Mouse (Mus musculus): ENCODE measurements at regions not wholly inside any gene's neighbourhood (a gene's known extent, or its start where the extent isn't known, plus 50 kb on each side); places are given as distances from the start of the nearest gene placed in this dataset.

DNA sequence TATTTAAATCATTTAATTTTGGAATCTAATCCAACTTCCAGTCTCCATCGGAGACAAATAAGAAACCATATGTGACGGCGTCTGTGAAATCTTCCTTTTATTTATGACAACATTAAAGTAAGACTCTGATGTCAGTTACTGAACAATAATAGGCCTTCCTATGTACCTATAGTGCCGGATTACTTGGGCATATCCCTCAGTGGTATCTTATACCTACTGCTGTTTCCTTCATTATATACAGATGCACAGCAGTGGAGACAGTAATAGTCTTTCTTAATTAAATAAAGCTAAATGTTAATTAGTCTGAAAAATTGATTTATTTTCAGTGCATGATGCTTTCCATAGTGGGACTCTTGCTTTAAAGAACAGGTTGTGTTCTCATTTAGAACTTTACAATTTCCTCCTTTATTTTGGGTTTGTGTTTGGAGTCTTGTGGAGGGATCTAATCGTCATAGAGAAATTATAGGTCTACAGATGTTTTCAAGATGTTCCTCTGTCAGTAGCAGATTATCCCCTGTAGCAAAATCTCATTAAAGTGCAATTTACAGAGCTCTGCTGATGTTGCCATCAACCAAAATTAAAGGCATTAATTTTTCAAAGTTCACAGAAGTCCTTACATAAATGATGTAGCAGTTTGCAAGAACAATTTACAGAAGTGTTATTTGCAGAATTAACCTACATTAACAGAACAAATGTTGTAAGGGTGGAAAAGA, 97.3 kb upstream of the Zic1 start:
- Histone ChIP-seq H3K27ac (no peak overlapping the region), H3K4me3 (no peak overlapping the region)
- intact Hi-C loops (cut with DNase I) = no loop called here
- DNase-seq = no peak
- no peak for TF ChIP-seq CTCF (IDR thresholded peaks at IDR 0.05)

DNA sequence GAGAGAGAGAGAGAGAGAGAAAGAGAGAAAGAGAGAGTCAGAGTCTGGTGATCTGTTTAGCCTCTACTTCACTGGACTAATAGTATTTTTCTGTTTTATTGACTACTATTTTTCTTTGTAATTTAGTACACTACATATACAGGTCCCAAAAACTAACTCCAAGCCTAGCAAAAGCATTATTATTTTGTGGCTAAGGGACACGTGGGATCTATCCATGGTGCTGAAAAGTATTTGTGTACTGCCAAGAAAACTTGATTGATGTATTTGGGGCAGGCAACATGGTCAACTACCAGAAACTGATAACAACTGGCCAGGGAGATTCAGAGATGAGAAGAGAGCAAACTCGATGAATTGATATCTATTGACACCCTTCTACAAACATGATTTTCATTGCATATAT, 94.3 kb upstream of the Zic1 start:
- intact Hi-C loops (cut with DNase I) = no loop called here
- Histone ChIP-seq H3K4me3 (no peak overlapping the region), H3K27ac (no peak overlapping the region)
- no peak for TF ChIP-seq CTCF (IDR thresholded peaks at IDR 0.05)
- DNase-seq = no peak

DNA sequence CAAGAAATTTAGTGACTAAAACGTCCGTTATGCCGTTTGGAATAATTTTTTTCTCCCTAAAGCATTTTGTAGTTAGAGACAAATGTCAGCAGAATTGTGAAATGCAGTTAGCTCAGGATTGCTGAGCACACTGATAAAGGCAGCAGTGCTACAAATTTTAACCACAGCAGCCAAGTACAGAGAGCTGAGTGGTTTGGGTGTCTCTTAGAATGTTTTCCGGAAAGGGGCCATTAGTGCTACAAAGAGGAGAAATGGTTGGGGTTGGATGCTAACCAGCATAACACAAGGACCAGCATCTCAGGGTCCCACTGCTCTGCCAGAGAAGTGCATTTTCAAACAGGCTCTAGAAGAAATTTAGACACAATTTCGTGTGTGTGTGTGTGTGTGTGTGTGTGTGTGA, 91.2 kb upstream of the Zic1 start:
- no peak for TF ChIP-seq CTCF (IDR thresholded peaks at IDR 0.05)
- Histone ChIP-seq H3K4me3 (no peak overlapping the region), H3K27ac (no peak overlapping the region)
- intact Hi-C loops (cut with DNase I) = no loop called here
- no peak for DNase-seq

DNA sequence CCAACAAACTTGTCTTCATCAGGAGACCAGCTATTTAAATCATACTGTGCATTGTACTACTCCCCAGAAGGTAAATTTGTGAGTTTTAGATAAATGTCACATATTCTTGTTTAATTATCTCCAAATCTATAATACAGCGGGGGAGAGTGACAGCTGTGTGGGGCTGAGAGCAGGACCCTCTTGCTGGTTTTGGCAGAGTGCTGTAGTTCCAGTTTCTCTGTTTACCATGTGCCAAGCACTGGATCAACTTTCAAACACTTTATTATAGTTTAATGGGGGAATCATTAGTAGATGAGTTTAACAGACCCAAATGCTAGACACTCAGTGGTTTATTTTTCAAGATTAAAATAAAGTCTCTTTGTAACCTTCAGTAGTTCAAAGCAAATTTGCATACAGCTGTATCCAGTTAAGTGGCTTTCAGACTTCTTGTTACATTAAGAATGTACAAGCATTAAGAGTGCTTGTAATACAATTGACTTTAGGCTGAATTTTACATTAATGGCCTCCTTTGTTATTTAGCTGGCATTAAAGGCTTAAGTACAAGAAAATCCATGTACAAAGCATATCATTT, 90.7 kb upstream of the Zic1 start:
- Histone ChIP-seq H3K27ac (no peak overlapping the region), H3K4me3 (no peak overlapping the region)
- no peak for DNase-seq
- no peak for TF ChIP-seq CTCF (IDR thresholded peaks at IDR 0.05)
- intact Hi-C loops (cut with DNase I) = no loop called here

DNA sequence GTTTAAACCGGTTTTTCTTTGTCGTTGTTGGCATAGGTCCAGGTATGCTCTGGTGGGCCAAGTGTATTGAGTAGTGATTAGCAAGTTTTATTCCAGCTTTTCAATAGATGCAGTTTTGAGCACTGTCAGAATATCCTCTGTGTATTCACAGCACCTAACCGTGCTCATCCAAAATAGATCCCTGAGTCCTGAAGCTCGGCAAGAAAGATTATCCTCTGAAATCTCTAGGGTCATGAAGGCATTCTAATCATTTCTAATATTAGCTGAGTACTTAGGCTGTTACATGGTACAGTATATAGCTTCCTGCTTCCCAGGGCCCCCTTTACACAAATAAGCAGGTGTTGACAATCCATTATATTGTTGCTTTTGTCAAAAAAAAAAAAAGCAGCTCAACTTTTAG, 73.5 kb upstream of the Zic1 start:
- intact Hi-C loops (cut with DNase I) = no loop called here
- TF ChIP-seq CTCF (IDR thresholded peaks at IDR 0.05) = no peak
- Histone ChIP-seq H3K27ac (no peak overlapping the region), H3K4me3 (no peak overlapping the region)
- no peak for DNase-seq
